Mouse (Mus musculus) heart, embryonic 15.5 days (tissue): Measurements from ENCODE around the gene Ninj2. TPM values are rescaled to one million over a fixed set of nuclear protein-coding genes. Genes with fewer than 3 reads are reported as not detected.
"Not testable (repeated sequence)": the region's sequence is repeated elsewhere in the genome, so short reads cannot be mapped to it uniquely, and the experiment has no call there.

Experiments
- ATAC-seq: fragments of 200-750 bp; cut with Nextera tagmentation; replicated peaks from 2 replicates; pipeline ENCODE4 v1.8.0; 2017; ENCODE audit warnings: low read depth, moderate TSS enrichment; ENCODE audit not compliant: insufficient number of reproducible peaks, insufficient read depth, low FRiP score
- H3K27ac ChIP-seq: fragments of 300-500 bp; sonication (generic); 2 replicates; pipeline ENCODE4 v1.5.1; 2015; ENCODE audit warnings: mild to moderate bottlenecking, inconsistent platforms
- H3K27me3 ChIP-seq: fragments of 300-500 bp; sonication (generic); 2 replicates; pipeline ENCODE4 v1.6.1; 2015; ENCODE audit warnings: inconsistent platforms
- H3K36me3 ChIP-seq: fragments of 300-500 bp; sonication (generic); 2 replicates; pipeline ENCODE4 v1.6.1; 2015; ENCODE audit warnings: mild to moderate bottlenecking, inconsistent platforms
- H3K4me1 ChIP-seq: fragments of 300-500 bp; sonication (generic); replicated peaks from 2 replicates; pipeline ENCODE4 v1.6.1; 2015; ENCODE audit warnings: inconsistent platforms
- H3K4me2 ChIP-seq: fragments of 300-500 bp; sonication (generic); 2 replicates; pipeline ENCODE4 v1.6.1; 2015; ENCODE audit warnings: inconsistent platforms, mild to moderate bottlenecking, moderate library complexity
- H3K4me3 ChIP-seq: fragments of 300-500 bp; sonication (generic); 2 replicates; pipeline ENCODE4 v1.5.1; 2015; ENCODE audit warnings: mild to moderate bottlenecking, inconsistent platforms
- H3K9ac ChIP-seq: fragments of 300-500 bp; sonication (generic); 2 replicates; pipeline ENCODE4 v1.6.1; 2015; ENCODE audit warnings: mild to moderate bottlenecking, inconsistent platforms
- H3K9me3 ChIP-seq: fragments of 300-500 bp; sonication (generic); replicated peaks from 2 replicates; pipeline ENCODE4 v1.6.1; 2016; ENCODE audit warnings: inconsistent platforms
- WGBS: fragments of 180-500 bp; shearing (Covaris S2); methylation state at CpG from one replicate; pipeline ENCODE4 v1.1.7; 2015; ENCODE audit warnings: mixed read lengths; 5-methylcytosine and 5-hydroxymethylcytosine counted together
- polyA plus RNA-seq: library from polyadenylated mRNA; unstranded; fragments of >200 nt; fragmentation: Nextera tagmentation; extraction: Ambion mirVana; gene quantifications from 2 replicates; pipeline ENCODE4 v1.2.1, GENCODE M21; 2015

The Ninj2 gene
- polyA plus RNA-seq, 1 experiment from 2014 or later, result 0.15 TPM

GRCm38 (mm10) chr6:120079547-120079946 lies 13.6 kb upstream of the Ninj2 start:
- Histone ChIP-seq H3K27me3 (no peaks in the 10 kb centered on the region), H3K36me3 (no peaks in the 10 kb centered on the region), H3K4me1 (no peaks in the 10 kb centered on the region), H3K9ac (no peak overlapping the region), H3K9me3 (no peaks in the 10 kb centered on the region), H3K4me2 (no peak overlapping the region), H3K4me3 (no peak overlapping the region), H3K27ac (no peak overlapping the region)
- ATAC-seq, result no peak
- WGBS, result 83% methylated on average over 10 of the region's 10 CpGs

GRCm38 (mm10) chr6:120081516-120081915 lies 11.6 kb upstream of the Ninj2 start:
- H3K9me3 ChIP-seq, result no peaks in the 10 kb centered on the region
- no peaks in the 10 kb centered on the region for H3K36me3 ChIP-seq
- H3K4me3 ChIP-seq, result no peak overlapping the region
- H3K9ac ChIP-seq, result no peak overlapping the region
- 66% methylated on average over 4 of the region's 4 CpGs for WGBS
- H3K4me2 ChIP-seq, result no peak overlapping the region
- no peaks in the 10 kb centered on the region for H3K4me1 ChIP-seq
- no peak for ATAC-seq
- no peak overlapping the region for H3K27ac ChIP-seq
- no peaks in the 10 kb centered on the region for H3K27me3 ChIP-seq

- H3K27ac ChIP-seq, result no peak overlapping the region
- 90% methylated on average over 6 of the region's 6 CpGs for WGBS
- H3K9me3 ChIP-seq, result no peaks in the 10 kb centered on the region
- no peaks in the 10 kb centered on the region for H3K4me1 ChIP-seq
- no peaks in the 10 kb centered on the region for H3K36me3 ChIP-seq
- no peaks in the 10 kb centered on the region for H3K27me3 ChIP-seq
- no peak for ATAC-seq
- no peak overlapping the region for H3K4me3 ChIP-seq
- no peak overlapping the region for H3K9ac ChIP-seq
- no peak overlapping the region for H3K4me2 ChIP-seq
Observed at GRCm38 (mm10) chr6:120082251-120082950, 10.7 kb upstream of the Ninj2 start.

GRCm38 (mm10) chr6:120082951-120083411 lies 10.2 kb upstream of the Ninj2 start:
- ATAC-seq, result no peak
- Histone ChIP-seq H3K27ac (no peak overlapping the region), H3K4me1 (no peaks in the 10 kb centered on the region), H3K4me2 (no peak overlapping the region), H3K27me3 (no peaks in the 10 kb centered on the region), H3K36me3 (no peaks in the 10 kb centered on the region), H3K9ac (no peak overlapping the region), H3K4me3 (no peak overlapping the region), H3K9me3 (no peaks in the 10 kb centered on the region)
- 72% methylated on average over 8 of the region's 8 CpGs for WGBS

- no peak for ATAC-seq
- Histone ChIP-seq H3K9ac (no peak overlapping the region), H3K27me3 (no peaks in the 10 kb centered on the region), H3K27ac (no peak overlapping the region), H3K4me1 (no peaks in the 10 kb centered on the region), H3K4me2 (no peak overlapping the region), H3K4me3 (no peak overlapping the region), H3K36me3 (no peaks in the 10 kb centered on the region), H3K9me3 (no peaks in the 10 kb centered on the region)
- 66% methylated on average over 6 of the region's 6 CpGs for WGBS
Observed at GRCm38 (mm10) chr6:120083442-120083841, 9.7 kb upstream of the Ninj2 start.

- no peak overlapping the region for H3K9ac ChIP-seq
- H3K4me1 ChIP-seq, result no peaks in the 10 kb centered on the region
- H3K4me3 ChIP-seq, result no peak overlapping the region
- H3K36me3 ChIP-seq, result no peaks in the 10 kb centered on the region
- no peaks in the 10 kb centered on the region for H3K9me3 ChIP-seq
- H3K4me2 ChIP-seq, result no peak overlapping the region
- no peaks in the 10 kb centered on the region for H3K27me3 ChIP-seq
- WGBS, result 84% methylated on average over 2 of the region's 2 CpGs
- no peak for ATAC-seq
- no peak overlapping the region for H3K27ac ChIP-seq
Observed at GRCm38 (mm10) chr6:120084983-120085382, 8.2 kb upstream of the Ninj2 start.

GRCm38 (mm10) chr6:120085832-120086231 lies 7.3 kb upstream of the Ninj2 start:
- H3K4me2 ChIP-seq, result no peak overlapping the region
- no peak overlapping the region for H3K4me3 ChIP-seq
- no peaks in the 10 kb centered on the region for H3K4me1 ChIP-seq
- 74% methylated on average over 3 of the region's 3 CpGs for WGBS
- no peak overlapping the region for H3K9ac ChIP-seq
- no peak overlapping the region for H3K27ac ChIP-seq
- no peaks in the 10 kb centered on the region for H3K27me3 ChIP-seq
- H3K36me3 ChIP-seq, result no peaks in the 10 kb centered on the region
- no peak for ATAC-seq
- H3K9me3 ChIP-seq, result no peaks in the 10 kb centered on the region

GRCm38 (mm10) chr6:120087041-120087440 lies 6.1 kb upstream of the Ninj2 start:
- not testable (repeated sequence) for H3K9me3 ChIP-seq, H3K36me3 ChIP-seq, ATAC-seq, H3K9ac ChIP-seq, H3K27me3 ChIP-seq, H3K4me3 ChIP-seq, H3K4me2 ChIP-seq, H3K4me1 ChIP-seq, H3K27ac ChIP-seq
- 94% methylated on average over 8 of the region's 8 CpGs for WGBS

GRCm38 (mm10) chr6:120090712-120091248 lies 2.4 kb upstream of the Ninj2 start:
- Histone ChIP-seq H3K4me2 (no peak overlapping the region), H3K9ac (no peak overlapping the region), H3K27me3 (no peaks in the 10 kb centered on the region), H3K4me1 (no peaks in the 10 kb centered on the region), H3K27ac (no peak overlapping the region), H3K9me3 (no peaks in the 10 kb centered on the region), H3K4me3 (no peak overlapping the region), H3K36me3 (no peaks in the 10 kb centered on the region)
- ATAC-seq, result no peak
- 55% methylated on average over 15 of the region's 15 CpGs for WGBS

- no peak for ATAC-seq
- Histone ChIP-seq H3K4me1 (no peaks in the 10 kb centered on the region), H3K9ac (no peak overlapping the region), H3K4me3 (no peak overlapping the region), H3K27ac (no peak overlapping the region), H3K27me3 (no peaks in the 10 kb centered on the region), H3K36me3 (no peaks in the 10 kb centered on the region), H3K4me2 (no peak overlapping the region), H3K9me3 (no peaks in the 10 kb centered on the region)
- 81% methylated on average over 4 of the region's 4 CpGs for WGBS
Observed at GRCm38 (mm10) chr6:120091956-120092355, 1.2 kb upstream of the Ninj2 start.

- Histone ChIP-seq H3K4me2 (no peak overlapping the region), H3K9me3 (no peaks in the 10 kb centered on the region), H3K36me3 (no peaks in the 10 kb centered on the region), H3K4me1 (no peaks in the 10 kb centered on the region), H3K27ac (no peak overlapping the region), H3K4me3 (no peak overlapping the region), H3K9ac (no peak overlapping the region), H3K27me3 (no peaks in the 10 kb centered on the region)
- WGBS, result 81% methylated on average over 9 of the region's 9 CpGs
- ATAC-seq, result no peak
Observed at GRCm38 (mm10) chr6:120094091-120094776, 1.1 kb downstream of the Ninj2 start.

- Histone ChIP-seq H3K9me3 (no peaks in the 10 kb centered on the region), H3K9ac (no peak overlapping the region), H3K36me3 (no peaks in the 10 kb centered on the region), H3K4me1 (no peaks in the 10 kb centered on the region), H3K27ac (no peak overlapping the region), H3K4me2 (no peak overlapping the region), H3K4me3 (no peak overlapping the region), H3K27me3 (no peaks in the 10 kb centered on the region)
- ATAC-seq, result no peak
- 73% methylated on average over 5 of the region's 5 CpGs for WGBS
Observed at GRCm38 (mm10) chr6:120095096-120095495, 1.9 kb downstream of the Ninj2 start.
